Mouse (Mus musculus): ENCODE data around the gene Cwc27.

The Cwc27 gene

DNA sequence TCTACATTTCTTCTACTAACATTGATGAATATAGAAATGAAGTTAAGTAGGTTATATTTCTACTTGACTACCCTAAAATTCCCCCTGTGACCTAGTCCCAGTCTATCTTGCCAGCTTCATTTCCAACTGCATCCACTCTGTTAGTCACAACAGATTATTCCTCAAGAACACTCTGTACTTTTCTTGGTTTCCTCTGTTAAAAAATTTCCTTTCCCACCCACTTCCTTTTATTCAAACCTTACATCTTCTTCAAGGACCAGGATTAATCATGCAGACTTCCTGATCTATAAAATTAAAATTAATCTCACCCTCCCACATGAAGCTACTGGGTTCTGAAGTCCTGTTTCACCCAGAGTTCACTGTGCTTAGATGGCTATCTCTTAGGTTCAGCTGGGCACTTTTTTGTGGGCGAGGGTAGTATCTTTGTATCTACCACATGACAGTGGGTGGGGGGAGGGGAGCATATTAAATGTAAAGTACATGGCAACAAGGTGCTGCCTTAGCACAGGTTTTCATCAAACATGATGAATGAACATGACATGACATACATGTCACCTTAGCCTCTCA is 37.8 kb downstream of the Cwc27 start:
- no peak for DNase-seq (ENCODE audit: low spot score in 2 of 2)

DNA sequence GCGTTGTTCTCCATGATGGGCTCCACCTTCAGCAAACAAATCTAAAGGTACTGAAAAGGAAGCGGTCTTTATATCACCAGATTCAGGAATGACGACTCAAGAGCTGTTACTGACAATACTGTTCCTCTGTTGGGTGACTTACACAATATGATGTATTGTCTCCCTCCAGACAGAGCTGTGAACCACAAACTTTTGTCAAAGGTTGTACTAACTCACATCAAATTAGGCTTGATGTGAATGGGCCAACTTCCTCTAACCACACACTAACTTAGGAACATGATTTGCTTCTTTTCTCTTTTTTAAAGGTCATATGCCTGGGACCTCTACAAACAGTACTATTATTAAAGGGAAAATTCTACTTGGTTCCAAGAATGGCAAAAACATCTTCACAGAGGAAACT is 53.7 kb downstream of the Cwc27 start:
- no peak for DNase-seq (ENCODE audit: low spot score in 2 of 2)

DNA sequence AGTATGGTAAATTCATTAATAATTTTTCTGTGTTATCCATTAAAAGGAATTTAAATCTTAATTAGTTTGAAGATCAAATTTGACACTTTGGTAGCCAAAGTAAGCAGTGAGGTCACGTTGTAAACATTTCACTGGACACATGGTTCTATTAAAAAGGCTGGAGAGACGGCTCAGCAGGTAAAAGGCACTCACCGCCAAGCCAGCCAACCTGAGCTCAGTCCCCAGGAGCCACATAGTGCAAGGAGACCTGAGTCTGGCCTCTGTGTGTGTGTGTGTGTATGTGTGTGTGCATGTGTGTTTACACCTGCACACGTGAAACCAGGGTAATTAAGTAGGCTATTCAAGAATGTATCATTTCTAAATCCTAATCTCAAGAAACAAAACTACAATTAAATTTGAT is 54.5 kb downstream of the Cwc27 start:
- DNase-seq (ENCODE audit: low spot score in 2 of 2), result no peak

DNA sequence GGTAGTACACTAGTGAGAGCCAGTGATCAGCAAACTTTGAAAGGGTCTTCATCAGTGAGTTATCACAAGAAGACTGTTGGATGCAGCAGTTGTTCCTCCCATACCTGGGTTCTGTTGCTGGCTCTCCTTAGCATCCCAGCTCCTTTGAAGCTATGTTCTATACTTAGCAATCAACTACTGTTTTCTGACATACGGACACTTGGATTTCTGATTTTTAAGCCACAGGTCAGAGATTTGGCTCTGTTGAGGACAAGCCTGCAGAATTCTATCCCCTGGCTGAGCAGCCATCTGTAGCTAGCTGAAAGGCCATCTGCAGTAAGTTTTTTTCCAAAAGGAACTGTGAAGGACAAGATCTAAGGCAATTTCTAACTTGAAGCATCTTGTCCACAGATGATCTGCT is 57.6 kb downstream of the Cwc27 start:
- DNase-seq (ENCODE audit: low spot score in 2 of 2), result no peak

DNA sequence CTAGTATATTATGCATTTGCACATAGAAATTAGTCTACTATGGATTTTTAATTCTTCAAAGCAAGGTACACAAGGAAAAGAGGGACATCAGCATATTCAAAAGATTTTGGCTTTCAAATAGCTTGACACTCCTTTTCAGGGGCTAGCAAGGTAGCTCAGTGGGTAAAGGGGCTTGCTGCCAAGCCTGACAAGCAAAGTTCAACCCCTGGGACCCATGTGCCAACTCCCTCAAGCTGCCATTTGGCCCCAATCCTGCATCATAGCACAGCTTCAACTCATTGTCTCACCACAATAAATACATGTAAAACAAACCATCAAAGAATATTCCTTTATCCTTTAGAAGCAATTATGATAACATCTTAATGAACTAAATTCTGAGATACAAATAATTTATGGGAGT is 69.9 kb downstream of the Cwc27 start:
- no peak for DNase-seq (ENCODE audit: low spot score in 2 of 2)

DNA sequence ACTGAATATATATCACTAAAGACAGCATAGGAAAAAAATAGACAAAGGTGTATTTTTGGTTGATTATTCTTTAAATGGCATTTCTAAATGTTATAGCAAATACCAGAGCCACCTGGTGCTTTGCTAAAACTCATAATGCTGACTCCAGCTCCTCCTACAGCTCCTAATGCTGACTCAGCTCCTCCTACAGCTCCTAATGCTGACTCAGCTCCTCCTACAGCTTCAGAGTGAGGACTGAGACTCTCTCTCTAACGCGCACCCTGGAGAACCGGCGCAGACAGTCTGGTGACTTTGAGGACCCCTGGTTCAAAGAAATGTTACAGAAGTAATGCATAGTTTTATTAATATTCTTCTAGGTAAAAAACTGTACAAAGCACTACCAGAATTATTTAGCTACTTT is 74.1 kb downstream of the Cwc27 start:
- no peak for DNase-seq (ENCODE audit: low spot score in 2 of 2)

DNA sequence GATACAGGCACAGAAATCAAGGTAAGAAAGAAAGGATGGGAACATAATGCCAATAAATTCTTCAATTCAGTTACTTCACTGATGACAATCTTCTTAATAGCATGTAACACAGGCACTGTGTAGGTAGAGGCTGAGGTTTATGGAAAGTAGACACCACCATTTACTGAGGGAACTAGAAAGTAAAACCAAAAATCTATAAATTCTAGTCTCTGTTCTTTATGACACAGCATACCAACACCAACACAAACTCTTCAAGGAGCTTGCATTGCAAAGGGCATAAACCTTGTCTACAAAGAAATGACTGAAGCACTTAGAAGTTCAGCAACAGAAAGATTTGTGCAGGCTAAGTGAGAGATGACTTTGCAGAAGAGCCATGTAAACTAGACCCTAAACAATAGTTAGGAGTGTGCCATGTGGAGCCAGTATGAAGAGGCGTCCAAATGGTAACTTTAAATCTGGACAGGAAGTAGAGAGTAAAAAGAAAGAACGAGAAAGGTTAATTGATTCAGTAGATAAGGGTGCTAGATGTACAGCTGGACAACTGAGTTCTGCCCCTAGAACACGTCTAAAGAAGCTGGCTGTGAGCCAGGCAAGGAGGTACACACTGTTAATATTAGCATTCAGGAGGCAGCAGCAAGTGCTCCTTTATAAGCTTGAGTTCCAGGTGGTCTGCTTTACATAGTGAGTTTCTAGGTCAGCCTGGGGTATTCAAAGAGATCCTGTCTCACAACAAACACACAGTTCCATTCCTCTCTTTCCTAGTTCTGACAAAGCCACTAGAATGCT is 87.5 kb downstream of the Cwc27 start:
- DNase-seq (ENCODE audit: low spot score in 2 of 2), result no peak

DNA sequence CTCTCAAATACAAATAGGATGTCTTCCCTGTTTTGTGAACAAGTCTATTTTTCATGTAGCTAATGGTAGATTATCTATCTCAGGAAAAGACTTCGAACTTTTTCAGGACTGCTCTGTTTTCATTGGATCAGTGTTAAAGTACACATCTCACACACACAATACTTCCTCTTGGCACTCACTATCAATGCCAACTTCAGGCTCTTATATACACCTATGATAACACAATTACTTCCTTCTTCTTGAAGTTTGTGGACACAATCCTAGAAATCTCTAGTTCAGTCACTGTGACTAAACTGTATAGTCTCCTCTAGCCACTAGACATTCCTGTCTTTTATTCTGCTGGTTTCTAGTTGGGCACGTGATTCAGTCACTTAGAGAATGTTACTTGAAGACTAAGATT is 89.3 kb downstream of the Cwc27 start:
- no peak for DNase-seq (ENCODE audit: low spot score in 2 of 2)

DNA sequence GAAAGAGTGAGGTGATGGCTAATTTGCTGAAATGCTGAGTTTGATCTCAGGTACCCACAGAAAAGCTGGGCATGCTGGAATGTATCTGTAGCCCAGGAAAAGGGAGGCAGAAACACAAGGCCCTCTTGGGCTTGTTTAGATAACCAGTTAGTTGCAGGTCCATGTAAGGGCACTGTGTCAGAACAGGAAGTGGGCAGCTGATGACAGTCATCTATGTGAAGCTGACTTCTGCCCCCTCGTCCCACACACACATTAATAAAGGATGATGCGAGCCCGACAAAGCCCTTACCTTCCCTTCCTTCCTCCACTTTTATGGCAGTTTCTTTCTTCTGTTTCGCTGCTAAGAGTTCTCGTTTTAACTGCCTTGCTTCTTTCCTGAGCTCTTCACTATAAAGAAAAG is 96.8 kb downstream of the Cwc27 start:
- DNase-seq (ENCODE audit: low spot score in 2 of 2), result no peak

DNA sequence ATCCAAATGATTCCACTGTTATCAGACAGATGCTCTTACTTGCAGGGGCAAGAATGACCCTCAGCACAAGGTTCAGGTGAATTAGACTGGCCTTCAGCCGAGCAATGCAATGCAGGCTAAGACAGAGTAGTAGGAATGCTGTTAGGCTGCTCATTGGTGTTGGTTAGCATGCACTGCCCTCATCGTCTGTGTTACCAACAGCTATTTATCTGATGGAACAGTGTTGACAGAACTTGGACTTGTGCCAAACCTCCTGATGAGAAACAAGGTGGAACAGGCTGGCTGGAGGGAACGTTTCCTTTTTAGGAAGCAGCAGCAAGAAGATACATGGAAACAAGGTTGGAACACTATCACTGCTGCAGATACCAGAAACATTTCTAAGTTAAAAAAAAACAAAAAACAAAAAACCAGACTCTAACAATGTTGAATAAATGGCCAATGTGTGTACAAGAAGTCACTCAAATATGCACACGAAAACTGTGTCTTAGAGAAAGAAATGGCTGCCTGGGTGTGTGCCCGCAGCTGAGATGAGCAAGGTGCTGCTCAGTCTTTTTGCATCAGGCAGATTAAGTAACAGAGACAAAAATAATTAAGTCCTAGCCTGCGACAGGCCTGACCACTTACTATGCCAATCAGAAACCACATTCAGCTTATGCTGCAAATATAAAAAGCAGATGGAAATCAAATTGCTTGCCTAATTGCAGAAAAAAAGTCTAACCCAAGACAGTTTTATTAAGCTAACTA is 122.2 kb downstream of the Cwc27 start:
- peak in 1 of 2 experiments; percentile 6 for DNase-seq (ENCODE audit: low spot score in 2 of 2)

DNA sequence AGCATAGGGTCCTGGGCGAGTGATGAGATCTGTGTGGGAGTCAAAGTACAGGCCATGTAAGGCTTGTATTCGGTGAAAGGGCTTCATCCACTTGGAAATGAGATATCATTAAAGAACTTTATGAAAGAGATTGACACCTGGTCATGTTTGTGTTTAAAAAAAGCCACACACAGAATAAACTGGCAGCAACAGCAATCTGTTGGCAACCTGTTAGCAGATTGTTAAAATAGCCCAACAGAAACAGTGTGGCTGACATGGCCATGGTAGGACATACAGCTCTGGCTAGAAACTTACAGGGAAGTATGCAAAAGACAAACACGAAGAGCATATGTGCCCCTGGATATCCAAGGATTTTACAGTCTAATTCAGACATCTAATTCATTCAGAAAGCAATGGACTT is 124.2 kb downstream of the Cwc27 start:
- no peak for DNase-seq (ENCODE audit: low spot score in 2 of 2)

DNA sequence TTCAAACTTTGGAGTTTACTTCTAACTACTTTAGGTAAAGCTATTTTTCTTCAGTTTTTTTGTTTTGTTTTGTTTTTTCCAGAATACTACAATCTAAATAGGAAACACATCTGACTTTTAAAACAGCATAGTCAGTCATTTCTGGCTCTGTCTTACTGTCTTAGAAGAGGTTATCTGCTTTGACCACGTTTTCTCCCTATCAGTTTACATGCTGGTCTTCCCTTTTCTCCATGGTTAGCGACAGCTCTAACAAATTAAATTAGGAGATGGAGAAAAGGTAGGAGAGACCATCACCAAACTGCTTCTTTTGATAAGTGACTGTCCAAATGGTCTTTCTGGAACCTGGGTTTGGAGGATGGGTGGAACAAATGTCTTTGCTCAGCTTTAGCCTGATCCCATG is 131.4 kb downstream of the Cwc27 start:
- no peak for DNase-seq (ENCODE audit: low spot score in 2 of 2)

DNA sequence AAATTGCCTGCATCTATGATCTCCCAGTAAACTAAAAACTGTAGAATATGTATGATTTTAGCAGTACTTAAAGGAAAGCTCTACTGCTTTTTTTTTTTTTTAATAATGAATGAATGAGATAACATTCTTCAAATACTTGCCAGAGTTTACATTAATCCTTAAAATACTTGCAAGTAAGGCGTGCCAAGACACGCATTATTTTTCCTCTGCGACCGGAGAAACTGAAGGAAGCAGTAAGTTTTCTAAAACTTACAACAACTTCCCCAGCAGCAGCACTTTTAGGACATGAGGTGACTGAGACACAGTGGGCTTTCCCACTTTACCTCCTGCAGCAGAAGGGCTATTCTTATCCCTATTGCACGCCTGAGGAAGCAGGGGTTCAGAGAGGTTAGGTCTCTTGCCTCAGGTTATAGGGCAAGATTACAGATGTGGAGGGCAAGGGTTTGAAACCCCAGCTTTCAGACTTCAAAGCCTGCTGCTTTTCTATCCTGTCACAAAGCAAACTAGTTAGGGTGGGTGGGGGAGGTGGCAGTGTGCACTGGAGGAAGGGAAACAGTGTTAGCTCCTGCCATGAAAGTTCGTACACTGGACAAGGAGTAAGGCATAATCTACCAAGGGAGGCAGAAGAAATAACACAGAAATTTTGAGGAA is 132.5 kb downstream of the Cwc27 start:
- DNase-seq (ENCODE audit: low spot score in 2 of 2), result no peak

DNA sequence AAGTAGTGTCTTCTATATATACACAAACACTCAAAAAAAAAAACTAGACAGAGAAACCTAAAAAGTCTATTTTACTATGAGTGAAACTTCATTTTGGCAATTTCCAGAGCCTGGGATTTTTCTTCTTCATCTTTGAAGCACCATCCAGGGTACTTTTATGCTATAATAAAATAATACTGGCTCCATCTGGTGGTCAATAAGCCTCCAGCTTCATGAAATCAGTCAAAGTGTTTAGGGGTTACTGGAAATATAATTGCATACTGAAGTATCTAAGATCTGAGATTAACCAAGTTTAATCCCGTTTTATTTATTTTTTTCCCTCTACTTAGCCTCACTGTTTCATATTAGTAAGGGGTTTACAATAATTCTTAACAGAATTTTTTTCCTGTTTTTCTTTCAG is 135.7 kb downstream of the Cwc27 start:
- no peak for DNase-seq (ENCODE audit: low spot score in 2 of 2)

DNA sequence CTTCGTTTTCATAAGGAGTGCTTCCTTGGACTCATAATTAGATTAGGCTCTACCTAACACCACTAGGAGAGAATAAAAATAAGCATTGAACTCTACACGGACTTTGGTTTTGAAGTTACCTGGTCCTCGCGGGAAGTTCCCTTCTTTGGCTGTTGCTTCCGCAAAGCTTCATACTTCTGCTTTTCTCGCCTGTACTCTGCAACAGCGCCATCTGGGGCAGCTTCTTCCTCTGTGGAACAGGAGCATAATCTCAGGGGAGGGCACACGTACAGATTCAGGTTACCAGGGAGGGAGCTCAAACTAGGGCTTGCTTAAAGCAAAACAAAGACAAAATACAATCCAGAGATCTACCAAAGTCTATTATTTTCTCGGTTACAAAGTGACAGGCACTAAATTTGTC is 155.8 kb downstream of the Cwc27 start:
- DNase-seq (ENCODE audit: low spot score in 2 of 2), result no peak

DNA sequence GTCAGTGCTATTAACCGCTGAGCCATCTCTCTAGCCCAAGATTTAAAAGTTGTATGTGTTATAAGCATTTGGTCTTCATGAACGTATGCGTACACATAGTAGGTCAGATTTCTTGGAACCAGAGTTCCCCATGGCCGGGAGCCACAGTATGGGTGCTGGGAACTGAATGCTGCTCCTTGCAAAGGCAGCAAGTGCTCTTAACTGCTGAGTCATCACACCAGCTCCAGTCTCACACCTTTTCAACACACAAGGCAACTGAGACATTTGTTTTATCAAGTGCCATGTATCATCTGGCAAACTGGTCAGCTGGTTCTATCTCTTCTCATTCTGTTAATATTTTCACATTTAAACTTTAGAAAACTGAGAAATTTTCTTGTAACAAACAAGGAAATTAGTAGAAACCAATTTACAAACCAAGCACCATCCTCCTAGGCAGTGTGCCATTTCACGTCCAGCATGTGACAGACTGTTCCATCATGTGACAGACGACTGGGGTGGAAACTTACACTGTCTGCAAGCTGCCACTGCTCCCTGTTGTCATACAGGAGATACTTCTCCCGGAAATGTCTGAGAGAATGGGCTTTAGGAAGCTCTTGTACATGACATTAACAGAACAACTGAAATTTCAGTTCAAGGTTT is 156.8 kb downstream of the Cwc27 start:
- no peak for DNase-seq (ENCODE audit: low spot score in 2 of 2)

DNA sequence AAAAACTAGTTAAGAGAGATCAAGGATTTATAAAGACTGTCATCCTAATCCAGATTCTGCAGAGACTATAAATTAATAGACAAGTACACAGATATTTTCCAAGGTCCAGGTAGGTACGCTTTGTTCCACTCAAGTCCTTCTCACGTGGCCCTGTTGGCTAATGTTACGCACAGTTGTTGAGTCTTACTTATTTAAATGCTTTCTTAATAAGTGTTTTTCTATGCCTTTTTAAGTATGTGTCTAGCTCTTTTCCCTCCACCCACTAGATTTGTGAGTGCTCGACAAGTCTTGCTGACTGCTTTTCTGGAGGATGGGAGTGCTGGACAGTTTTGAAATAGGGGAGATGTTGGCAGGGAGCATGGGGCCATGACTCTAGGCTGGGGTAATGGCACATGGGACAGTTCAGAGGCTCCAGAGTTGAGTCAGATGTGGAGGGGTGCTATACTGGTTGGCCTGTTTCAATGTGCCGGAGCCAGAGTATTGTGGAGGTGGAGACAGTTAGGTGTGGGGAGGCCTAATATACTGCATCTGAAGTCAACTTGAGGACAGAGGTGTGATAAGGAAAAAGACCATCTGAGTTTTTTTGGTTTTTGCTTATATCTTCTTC is 160.2 kb downstream of the Cwc27 start:
- no peak for DNase-seq (ENCODE audit: low spot score in 2 of 2)

DNA sequence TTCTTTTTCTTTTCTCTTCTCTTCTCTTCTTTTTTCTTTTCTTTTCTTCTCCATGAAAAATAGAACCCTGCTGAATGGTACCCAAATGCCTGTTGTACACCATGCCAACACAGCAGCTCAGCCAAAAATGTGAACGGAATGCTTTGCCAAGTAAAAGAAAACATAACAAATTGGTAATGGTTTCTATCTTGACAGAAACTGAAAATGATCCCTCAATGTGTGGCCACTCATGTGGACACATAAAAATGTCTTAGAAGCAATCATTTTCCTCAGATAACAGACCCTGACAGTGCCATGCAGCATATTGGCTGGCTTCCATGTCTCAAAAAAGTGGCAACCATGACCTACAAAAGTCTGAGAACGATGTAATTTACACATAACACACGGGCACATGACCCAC is 161.8 kb downstream of the Cwc27 start:
- no peak for DNase-seq (ENCODE audit: low spot score in 2 of 2)

DNA sequence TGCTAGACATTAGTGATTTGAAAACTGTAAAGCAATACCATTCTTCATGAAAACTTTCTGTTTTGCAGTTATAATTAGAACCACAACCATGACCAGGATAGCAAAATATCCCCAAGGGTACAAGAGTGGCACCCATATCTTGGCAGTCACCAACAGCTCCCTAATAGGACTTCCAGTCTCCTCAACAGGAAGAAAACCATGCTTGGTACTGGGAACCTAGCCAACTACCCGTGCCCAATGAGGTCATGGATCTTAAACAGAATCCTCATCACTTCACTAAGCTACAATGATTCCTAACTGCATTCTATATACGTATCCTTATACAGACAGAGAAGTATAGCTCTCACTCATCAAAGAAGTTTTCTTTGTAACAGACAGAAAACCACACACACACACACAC is 165.2 kb downstream of the Cwc27 start:
- no peak for DNase-seq (ENCODE audit: low spot score in 2 of 2)

DNA sequence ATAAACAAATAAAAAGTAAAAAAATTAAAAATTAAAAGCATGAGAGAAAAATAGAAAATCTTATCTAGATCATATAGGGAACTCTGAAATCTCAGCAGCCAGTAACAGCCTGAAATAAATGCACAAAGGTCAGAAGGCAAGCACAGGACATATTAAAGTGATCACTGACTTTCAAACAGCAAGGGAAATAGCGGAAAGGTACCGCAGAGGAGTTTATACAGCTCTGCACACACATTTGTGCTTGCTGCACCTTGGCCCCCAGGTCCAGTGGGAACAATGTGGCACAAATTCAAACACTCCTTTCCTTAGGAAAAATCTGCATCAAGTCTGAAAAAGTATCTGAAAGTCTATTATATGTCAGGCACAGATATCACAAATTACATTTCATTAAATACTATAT is 166.3 kb downstream of the Cwc27 start:
- no peak for DNase-seq (ENCODE audit: low spot score in 2 of 2)

DNA sequence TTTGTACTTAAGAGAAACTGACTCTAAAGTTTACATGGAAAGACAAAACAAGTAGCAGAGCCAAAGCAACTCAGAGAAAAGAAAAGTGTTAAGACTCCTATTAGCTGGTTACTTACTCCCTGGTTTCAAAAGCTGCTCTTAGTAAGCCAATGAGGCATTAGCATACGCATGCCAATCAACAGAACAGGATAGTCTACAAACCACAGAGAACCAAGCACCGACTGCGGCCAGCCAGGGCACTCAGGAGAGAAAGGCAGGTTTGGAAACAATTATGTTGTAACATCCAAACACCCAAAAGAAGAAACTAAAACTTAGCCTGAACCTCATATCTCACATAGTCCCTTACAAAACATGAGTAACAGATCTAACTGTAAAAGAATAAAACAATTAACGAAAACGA is 166.8 kb downstream of the Cwc27 start:
- no peak for DNase-seq (ENCODE audit: low spot score in 2 of 2)
